In genomic region chr3:89395806-89396653, GRCm38 (mm10) we compare ENCODE assay signal across 7 mouse cellular contexts. TPM values are rescaled to one million over a fixed set of nuclear protein-coding genes. Genes with fewer than 3 reads are reported as not detected.
A peak's percentile ranks its signal among the peaks of the same experiment; 100 is the strongest.
DNase-seq lines count a peak whose midpoint lies in the region; ATAC-seq and TF ChIP-seq lines count a peak whose summit lies in the region.

No protein-coding gene starts in this region.

- ATAC-seq in embryonic facial prominence, embryonic 12.5 days (ENCODE audit: insufficient number of reproducible peaks, insufficient read depth, low FRiP score, low TSS enrichment) = no peak
- no peak for ATAC-seq in heart, embryonic 14.5 days (ENCODE audit: insufficient number of reproducible peaks, insufficient read depth, low FRiP score, low read depth)

- no peaks in the 10 kb centered on the region for H3K36me3 ChIP-seq in E14TG2a.4 (ENCODE audit: insufficient read depth, low read length)
- H3K36me3 ChIP-seq in embryonic facial prominence, embryonic 12.5 days = no peaks in the 10 kb centered on the region; the same call in 1 of the 2 replicates
- peaks cover 7% of the 10 kb centered on the region; the same call in 1 of the 2 replicates for H3K36me3 ChIP-seq in heart, embryonic 14.5 days (ENCODE audit: control insufficient read depth, insufficient read depth, low read length)
- H3K36me3 ChIP-seq in macrophage (ENCODE audit: inconsistent target) = no peaks in the 10 kb centered on the region; the same call in 1 of the 2 replicates

- peaks cover 35% of the 10 kb centered on the region for H3K27me3 ChIP-seq in E14TG2a.4 (ENCODE audit: insufficient read depth, low read length)
- H3K27me3 ChIP-seq in embryonic facial prominence, embryonic 12.5 days = peaks cover 21% of the 10 kb centered on the region
- H3K27me3 ChIP-seq in heart, embryonic 14.5 days (ENCODE audit: control insufficient read depth, insufficient read depth, low read length) = no peaks in the 10 kb centered on the region

- under 1% methylated on average over 44 of the region's 44 CpGs for WGBS in embryonic facial prominence, embryonic 12.5 days
- under 1% methylated on average over 44 of the region's 44 CpGs for WGBS in heart, embryonic 14.5 days
- 4% methylated on average over 37 of the region's 44 CpGs for WGBS in macrophage (ENCODE audit: missing documents)

- TF ChIP-seq CTCF in E14TG2a.4 (conservative IDR thresholded peaks at IDR 0.05; ENCODE audit: low read length) = peak; percentile 94

- H3K9ac ChIP-seq in embryonic facial prominence, embryonic 12.5 days = peak overlapping the region; percentile 55
- H3K9ac ChIP-seq in heart, embryonic 14.5 days (ENCODE audit: low read length) = peak overlapping the region; percentile 67

- DNase-seq in adipocyte (ENCODE audit: low spot score) = peak; percentile 85
- DNase-seq in kidney, postnatal 10 days = peak; percentile 87
- peak; percentile 55 to 58 for DNase-seq in spleen, postnatal 36 days (ENCODE audit: low spot score in 2 of 2)

- H3K4me1 ChIP-seq in E14TG2a.4 (replicated peaks; ENCODE audit: low read depth, low read length) = peaks cover 56% of the 10 kb centered on the region
- peaks cover 35% of the 10 kb centered on the region for H3K4me1 ChIP-seq in embryonic facial prominence, embryonic 12.5 days
- H3K4me1 ChIP-seq in heart, embryonic 14.5 days (ENCODE audit: control insufficient read depth in 2 of 2, insufficient read depth in 2 of 2, low read length in 2 of 2) = peaks cover 14 to 23% of the 10 kb centered on the region in 2 experiments

- H3K4me2 ChIP-seq in embryonic facial prominence, embryonic 12.5 days (replicated peaks) = peak overlapping the region; percentile 97
- peak overlapping the region; percentile 93 for H3K4me2 ChIP-seq in heart, embryonic 14.5 days (ENCODE audit: low read length)

- no peaks in the 10 kb centered on the region for H3K9me3 ChIP-seq in E14TG2a.4 (ENCODE audit: low read length)
- no peaks in the 10 kb centered on the region for H3K9me3 ChIP-seq in embryonic facial prominence, embryonic 12.5 days
- H3K9me3 ChIP-seq in heart, embryonic 14.5 days (ENCODE audit: control insufficient read depth, low read length) = no peaks in the 10 kb centered on the region

- H3K4me3 ChIP-seq in E14TG2a.4 (replicated peaks; ENCODE audit: low read length) (peak overlapping the region; percentile 84), macrophage (ENCODE audit: inconsistent target) (peak overlapping the region; percentile 85)
- peak overlapping the region; percentile 50 for H3K4me3 ChIP-seq in embryonic facial prominence, embryonic 12.5 days
- H3K4me3 ChIP-seq in heart, embryonic 14.5 days (ENCODE audit: control insufficient read depth in 1 of 2, insufficient read depth in 1 of 2, low read depth in 1 of 2, low read length in 2 of 2) = peak overlapping the region; percentile 58 to 62

- peak overlapping the region; percentile 68; the same call in 1 of the 2 replicates for H3K27ac ChIP-seq in embryonic facial prominence, embryonic 12.5 days
- H3K27ac ChIP-seq in heart, embryonic 14.5 days (replicated peaks in 1 of 2; ENCODE audit: control insufficient read depth in 1 of 2, insufficient read depth in 1 of 2, low read depth in 2 of 2, low read length in 2 of 2) = peak overlapping the region; percentile 73 to 86
- no peak overlapping the region for H3K27ac ChIP-seq in macrophage

- H3K79me2 ChIP-seq in macrophage (ENCODE audit: inconsistent target) = peaks cover 20% of the 10 kb centered on the region

RNA-seq across cellular contexts. Expression of gene Zbtb7b, which starts 1.5 kb away (rescaled TPM):
- polyA plus RNA-seq in embryonic facial prominence, embryonic 12.5 days (2016; fragmentation: Nextera tagmentation; extraction: Ambion mirVana) = 0.83 and 1.9 TPM in 2 replicates
- 1.3 and 1.8 TPM in 2 replicates for polyA plus RNA-seq in heart, embryonic 14.5 days (2014; fragmentation: Nextera tagmentation; extraction: Ambion mirVana)
- total RNA-seq in macrophage (2018; cell fraction: chromatin; rRNA removed) = 10 to 100 TPM in 20 of 26 experiments, 1 to 10 TPM in 6; 2.5 to 53.1 (median 18.1) TPM
- total RNA-seq in macrophage (2018; cell fraction: cytosol; rRNA removed) = 10 to 100 TPM; 23.0 to 84.5 (median 54.9) TPM
- 10 to 100 TPM; 11.2 to 95.4 (median 44.7) TPM for total RNA-seq in macrophage (2018; cell fraction: nucleus; rRNA removed)
- 41.6 to 50.1 TPM (median 42.1 TPM) in 3 replicates for polyA plus RNA-seq in macrophage (2018)

RNA-seq across cellular contexts. Expression of gene Lenep, which starts 6.6 kb away (rescaled TPM):
- 0.09 and 0.64 TPM in 2 replicates for polyA plus RNA-seq in embryonic facial prominence, embryonic 12.5 days (2016; fragmentation: Nextera tagmentation; extraction: Ambion mirVana)
- not detected in 2 replicates for polyA plus RNA-seq in heart, embryonic 14.5 days (2014; fragmentation: Nextera tagmentation; extraction: Ambion mirVana)
- total RNA-seq in macrophage (2018; cell fraction: chromatin; rRNA removed) = 1 to 10 TPM in 16 of 26 experiments, under 1 TPM in 1, not detected in 9; 0.53 to 6.3 (median 2.0) TPM
- total RNA-seq in macrophage (2018; cell fraction: cytosol; rRNA removed) = under 1 TPM in 5 of 26 experiments, not detected in 21; 0.07 to 0.24 (median 0.11) TPM
- 1 to 10 TPM in 16 of 26 experiments, under 1 TPM in 6, not detected in 4; 0.39 to 8.9 (median 2.0) TPM for total RNA-seq in macrophage (2018; cell fraction: nucleus; rRNA removed)
- not detected in 3 replicates for polyA plus RNA-seq in macrophage (2018)

RNA-seq across cellular contexts. Expression of gene Flad1, which starts 15.6 kb away (rescaled TPM):
- polyA plus RNA-seq in embryonic facial prominence, embryonic 12.5 days (2016; fragmentation: Nextera tagmentation; extraction: Ambion mirVana) = 30.3 TPM in 2 replicates
- 33.5 and 35.2 TPM in 2 replicates for polyA plus RNA-seq in heart, embryonic 14.5 days (2014; fragmentation: Nextera tagmentation; extraction: Ambion mirVana)
- total RNA-seq in macrophage (2018; cell fraction: chromatin; rRNA removed) = 10 to 100 TPM; 14.7 to 55.7 (median 35.5) TPM
- 10 to 100 TPM; 12.4 to 27.6 (median 19.2) TPM for total RNA-seq in macrophage (2018; cell fraction: cytosol; rRNA removed)
- 10 to 100 TPM; 11.5 to 47.7 (median 28.4) TPM for total RNA-seq in macrophage (2018; cell fraction: nucleus; rRNA removed)
- 11.3 to 17.1 TPM (median 16.4 TPM) in 3 replicates for polyA plus RNA-seq in macrophage (2018)

RNA-seq across cellular contexts. Expression of gene Cks1b, which starts 22.2 kb away (rescaled TPM):
- polyA plus RNA-seq in embryonic facial prominence, embryonic 12.5 days (2016; fragmentation: Nextera tagmentation; extraction: Ambion mirVana) = 480 and 499 TPM in 2 replicates
- 354 and 368 TPM in 2 replicates for polyA plus RNA-seq in heart, embryonic 14.5 days (2014; fragmentation: Nextera tagmentation; extraction: Ambion mirVana)
- 10 to 100 TPM in 1 of 26 experiments, 1 to 10 TPM in 4, under 1 TPM in 1, not detected in 20; 0.84 to 11.0 (median 1.2) TPM for total RNA-seq in macrophage (2018; cell fraction: chromatin; rRNA removed)
- total RNA-seq in macrophage (2018; cell fraction: cytosol; rRNA removed) = 10 to 100 TPM in 2 of 26 experiments, 1 to 10 TPM in 24; 3.7 to 12.0 (median 7.7) TPM
- total RNA-seq in macrophage (2018; cell fraction: nucleus; rRNA removed) = 1 to 10 TPM in 25 of 26 experiments, not detected in 1; 1.2 to 8.0 (median 2.1) TPM
- polyA plus RNA-seq in macrophage (2018) = 6.1 to 27.6 TPM (median 13.1 TPM) in 3 replicates

RNA-seq across cellular contexts. Expression of gene Shc1, which starts 22.2 kb away (rescaled TPM):
- polyA plus RNA-seq in embryonic facial prominence, embryonic 12.5 days (2016; fragmentation: Nextera tagmentation; extraction: Ambion mirVana) = 94.5 and 97.5 TPM in 2 replicates
- polyA plus RNA-seq in heart, embryonic 14.5 days (2014; fragmentation: Nextera tagmentation; extraction: Ambion mirVana) = 48.0 and 50.5 TPM in 2 replicates
- 10 to 100 TPM; 48.7 to 87.6 (median 68.7) TPM for total RNA-seq in macrophage (2018; cell fraction: chromatin; rRNA removed)
- 10 to 100 TPM; 33.2 to 42.6 (median 38.5) TPM for total RNA-seq in macrophage (2018; cell fraction: cytosol; rRNA removed)
- 10 to 100 TPM; 43.0 to 71.0 (median 53.3) TPM for total RNA-seq in macrophage (2018; cell fraction: nucleus; rRNA removed)
- 32.7 to 33.3 TPM (median 32.9 TPM) in 3 replicates for polyA plus RNA-seq in macrophage (2018)

Comparison
In these comparisons a context has a peak if more than half of its experiments do, and no peak if none do; other contexts are left out.
1. RNA of gene Zbtb7b, which starts 1.5 kb away (polyA plus RNA-seq): 41.6 to 50.1 TPM in macrophage; 1.3 to 1.8 TPM in heart, embryonic 14.5 days and 0.83 to 1.9 TPM in embryonic facial prominence, embryonic 12.5 days; every median in the first group is over 10 times any median in the second.
2. Peak in every context shown above with its lines, with median percentiles within 50 percentile points of each other: H3K4me3 ChIP-seq and DNase-seq.